Mouse (Mus musculus): ENCODE data around the gene Dync1i1. TPM values are rescaled to one million over a fixed set of nuclear protein-coding genes. Genes with fewer than 3 reads are reported as not detected.

Dync1i1 gene
- total RNA-seq, 1 experiment from 2014 or later = 2.3 TPM

GRCm38 (mm10) chr6:5775461-5775860 lies 50.0 kb downstream of the Dync1i1 start:
- DNase-seq = no peak

- DNase-seq = no peak
Observed at GRCm38 (mm10) chr6:5781752-5782151, 56.3 kb downstream of the Dync1i1 start.

GRCm38 (mm10) chr6:5783830-5784229 lies 58.4 kb downstream of the Dync1i1 start:
- DNase-seq = no peak

GRCm38 (mm10) chr6:5790607-5791006 lies 65.2 kb downstream of the Dync1i1 start:
- no peak for DNase-seq

GRCm38 (mm10) chr6:5794106-5794753 lies 68.8 kb downstream of the Dync1i1 start:
- DNase-seq = peak; percentile 67

- no peak for DNase-seq
Observed at GRCm38 (mm10) chr6:5795314-5795713, 69.9 kb downstream of the Dync1i1 start.

- no peak for DNase-seq
Observed at GRCm38 (mm10) chr6:5802124-5802839, 76.8 kb downstream of the Dync1i1 start.

GRCm38 (mm10) chr6:5802840-5803491 lies 77.5 kb downstream of the Dync1i1 start:
- DNase-seq = no peak

GRCm38 (mm10) chr6:5808008-5808421 lies 82.6 kb downstream of the Dync1i1 start:
- no peak for DNase-seq

GRCm38 (mm10) chr6:5812076-5812475 lies 86.6 kb downstream of the Dync1i1 start:
- DNase-seq = no peak

GRCm38 (mm10) chr6:5819674-5820073 lies 94.2 kb downstream of the Dync1i1 start:
- DNase-seq = no peak

- peak; percentile 12 for DNase-seq
Observed at GRCm38 (mm10) chr6:5825461-5825860, 100.0 kb downstream of the Dync1i1 start.

- DNase-seq = peak; percentile 14
Observed at GRCm38 (mm10) chr6:5827064-5827463, 101.6 kb downstream of the Dync1i1 start.

GRCm38 (mm10) chr6:5828409-5828974 lies 103.1 kb downstream of the Dync1i1 start:
- no peak for DNase-seq

GRCm38 (mm10) chr6:5829148-5829547 lies 103.7 kb downstream of the Dync1i1 start:
- no peak for DNase-seq

- no peak for DNase-seq
Observed at GRCm38 (mm10) chr6:5830717-5831116, 105.3 kb downstream of the Dync1i1 start.

GRCm38 (mm10) chr6:5831233-5831632 lies 105.8 kb downstream of the Dync1i1 start:
- DNase-seq = no peak

GRCm38 (mm10) chr6:5832838-5833237 lies 107.4 kb downstream of the Dync1i1 start:
- DNase-seq = no peak

- DNase-seq = no peak
Observed at GRCm38 (mm10) chr6:5842466-5842865, 117.0 kb downstream of the Dync1i1 start.

- DNase-seq = no peak
Observed at GRCm38 (mm10) chr6:5846154-5846553, 120.7 kb downstream of the Dync1i1 start.

- no peak for DNase-seq
Observed at GRCm38 (mm10) chr6:5854048-5854836, 128.8 kb downstream of the Dync1i1 start.

GRCm38 (mm10) chr6:5855526-5855925 lies 130.1 kb downstream of the Dync1i1 start:
- no peak for DNase-seq
